Mouse (Mus musculus): ENCODE data around the gene Gm5861.
"Not testable (repeated sequence)": the region's sequence is repeated elsewhere in the genome, so short reads cannot be mapped to it uniquely, and the experiment has no call there.

Gene Gm5861

GRCm38 (mm10) chr5:11182772-11183171, at the start of gene Gm5861:
TSS of gene Gm5861 (plus strand) at chr5:11183072.
- DNase-seq (ENCODE audit: low spot score in 2 of 2), result not testable (repeated sequence)

- not testable (repeated sequence) for DNase-seq (ENCODE audit: low spot score in 2 of 2)
Observed at GRCm38 (mm10) chr5:11138031-11138430, 44.8 kb upstream of the Gm5861 start.
